Mouse (Mus musculus) cortical plate, adult 2 months (tissue): ENCODE data around the gene Igf2r.

ENCODE experiments used
- CTCF ChIP-seq: fragments of 200-500 bp; IDR thresholded peaks from 2 replicates; pipeline ENCODE4 v1.5.1; 2011; ENCODE audit warnings: mild to moderate bottlenecking, control low read depth, low read length; ENCODE audit not compliant: insufficient read depth; ENCODE audit errors: extremely low read depth
- POLR2A ChIP-seq: fragments of 200-500 bp; IDR thresholded peaks from 2 replicates; pipeline ENCODE4 v1.6.1; 2011; ENCODE audit warnings: mild to moderate bottlenecking, low read length, control low read depth; ENCODE audit not compliant: insufficient read depth; ENCODE audit errors: extremely low read depth

DNA sequence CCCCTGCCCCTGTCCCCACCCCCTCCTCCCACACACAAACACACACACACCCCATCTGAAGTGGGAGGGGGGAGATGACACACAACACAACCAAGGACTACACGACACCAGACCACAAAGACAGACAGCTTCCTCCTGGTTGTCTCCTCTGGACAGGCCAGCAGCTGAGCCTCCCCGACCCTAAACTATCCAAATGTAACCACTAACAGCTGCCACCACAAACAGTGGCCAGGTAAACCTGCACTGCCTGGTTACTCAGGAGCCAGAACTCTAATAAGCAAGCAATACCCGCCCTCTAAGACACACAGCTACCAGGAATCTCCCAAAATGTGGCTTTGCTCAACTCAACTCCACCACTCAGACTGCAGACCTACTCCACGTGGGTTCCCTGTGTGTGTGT, 13.5 kb downstream of the Igf2r start:
- TF ChIP-seq CTCF (no peak), POLR2A (no peak)
